Mouse (Mus musculus): Measurements from ENCODE around the gene Hnrnpll. TPM values are rescaled to one million over a fixed set of nuclear protein-coding genes. Genes with fewer than 3 reads are reported as not detected.

Hnrnpll gene
- polyA plus RNA-seq, 1 experiment, result 33.8 TPM

- no peak overlapping the region for H3K4me3 ChIP-seq (ENCODE audit: insufficient read depth, poor library complexity, severe bottlenecking)
These were observed 34.0 kb upstream of the Hnrnpll start for GRCm38 (mm10) chr17:80096043-80096719.

GRCm38 (mm10) chr17:80095254-80095899, 33.2 kb upstream of the Hnrnpll start:
- Histone ChIP-seq H3K27me3 (ENCODE audit: control insufficient read depth, insufficient read depth, insufficient read length) (peaks cover 9% of the 10 kb centered on the region), H3ac (ENCODE audit: control insufficient read depth, insufficient read length, low read depth) (no peak overlapping the region), H3K79me3 (ENCODE audit: low read depth) (no peaks in the 10 kb centered on the region), H3K36me3 (ENCODE audit: control insufficient read depth, insufficient read depth) (no peaks in the 10 kb centered on the region), H3K79me2 (ENCODE audit: control insufficient read depth, insufficient read depth) (no peaks in the 10 kb centered on the region), H3K4me3 (ENCODE audit: insufficient read depth, poor library complexity, severe bottlenecking) (no peak overlapping the region)
- TF ChIP-seq MYOG (IDR thresholded peaks at IDR 0.05; ENCODE audit: control insufficient read depth, extremely low read depth, insufficient read length), result no peak
- TF ChIP-seq MAX (IDR thresholded peaks at IDR 0.05), result no peak
- no peak for TF ChIP-seq FOSL1 (IDR thresholded peaks at IDR 0.05; ENCODE audit: insufficient read depth, low read length, poor library complexity, severe bottlenecking)
- TF ChIP-seq CTCF (IDR thresholded peaks at IDR 0.05; ENCODE audit: control insufficient read depth, insufficient read depth, insufficient read length), result no peak
- no peak for TF ChIP-seq MYOD1 (IDR thresholded peaks at IDR 0.05; ENCODE audit: control insufficient read depth, insufficient read length, low read depth)
- no peak for TF ChIP-seq CEBPB (IDR thresholded peaks at IDR 0.05; ENCODE audit: low read depth)
- TF ChIP-seq USF1 (IDR thresholded peaks at IDR 0.05; ENCODE audit: low read depth), result no peak

More at GRCm38 (mm10) chr17:80096043-80096719, 34.0 kb upstream of the Hnrnpll start:
- no peak for TF ChIP-seq MYOG (IDR thresholded peaks at IDR 0.05; ENCODE audit: control insufficient read depth, extremely low read depth, insufficient read length)
- H3K36me3 ChIP-seq (ENCODE audit: control insufficient read depth, insufficient read depth), result no peaks in the 10 kb centered on the region
- H3K79me3 ChIP-seq (ENCODE audit: low read depth), result no peaks in the 10 kb centered on the region
- no peaks in the 10 kb centered on the region for H3K79me2 ChIP-seq (ENCODE audit: control insufficient read depth, insufficient read depth)
- H3K27me3 ChIP-seq (ENCODE audit: control insufficient read depth, insufficient read depth, insufficient read length), result peaks cover 9% of the 10 kb centered on the region
- H3ac ChIP-seq (ENCODE audit: control insufficient read depth, insufficient read length, low read depth), result no peak overlapping the region

- Histone ChIP-seq H3ac (ENCODE audit: control insufficient read depth, insufficient read length, low read depth) (no peak overlapping the region), H3K4me3 (ENCODE audit: insufficient read depth, poor library complexity, severe bottlenecking) (no peak overlapping the region), H3K79me2 (ENCODE audit: control insufficient read depth, insufficient read depth) (no peaks in the 10 kb centered on the region), H3K27me3 (ENCODE audit: control insufficient read depth, insufficient read depth, insufficient read length) (peaks cover 9% of the 10 kb centered on the region), H3K36me3 (ENCODE audit: control insufficient read depth, insufficient read depth) (no peaks in the 10 kb centered on the region), H3K79me3 (ENCODE audit: low read depth) (no peaks in the 10 kb centered on the region)
- TF ChIP-seq MYOG (IDR thresholded peaks at IDR 0.05; ENCODE audit: control insufficient read depth, extremely low read depth, insufficient read length), result no peak
- TF ChIP-seq FOSL1 (IDR thresholded peaks at IDR 0.05; ENCODE audit: insufficient read depth, low read length, poor library complexity, severe bottlenecking), result no peak
- no peak for TF ChIP-seq CTCF (IDR thresholded peaks at IDR 0.05; ENCODE audit: control insufficient read depth, insufficient read depth, insufficient read length)
- no peak for TF ChIP-seq CEBPB (IDR thresholded peaks at IDR 0.05; ENCODE audit: low read depth)
- TF ChIP-seq USF1 (IDR thresholded peaks at IDR 0.05; ENCODE audit: low read depth), result no peak
- no peak for TF ChIP-seq MAX (IDR thresholded peaks at IDR 0.05)
- no peak for TF ChIP-seq MYOD1 (IDR thresholded peaks at IDR 0.05; ENCODE audit: control insufficient read depth, insufficient read length, low read depth)
These were observed 29.9 kb upstream of the Hnrnpll start for GRCm38 (mm10) chr17:80091879-80092549.

- no peaks in the 10 kb centered on the region for H3K79me3 ChIP-seq (ENCODE audit: low read depth)
- no peak overlapping the region for H3K4me3 ChIP-seq (ENCODE audit: insufficient read depth, poor library complexity, severe bottlenecking)
- H3K36me3 ChIP-seq (ENCODE audit: control insufficient read depth, insufficient read depth), result no peaks in the 10 kb centered on the region
- TF ChIP-seq MAX (IDR thresholded peaks at IDR 0.05) (no peak), USF1 (IDR thresholded peaks at IDR 0.05; ENCODE audit: low read depth) (no peak), MYOD1 (IDR thresholded peaks at IDR 0.05; ENCODE audit: control insufficient read depth, insufficient read length, low read depth) (no peak), FOSL1 (IDR thresholded peaks at IDR 0.05; ENCODE audit: insufficient read depth, low read length, poor library complexity, severe bottlenecking) (no peak), CEBPB (IDR thresholded peaks at IDR 0.05; ENCODE audit: low read depth) (no peak), MYOG (IDR thresholded peaks at IDR 0.05; ENCODE audit: control insufficient read depth, extremely low read depth, insufficient read length) (no peak), CTCF (IDR thresholded peaks at IDR 0.05; ENCODE audit: control insufficient read depth, insufficient read depth, insufficient read length) (no peak)
- peaks cover 3% of the 10 kb centered on the region for H3K27me3 ChIP-seq (ENCODE audit: control insufficient read depth, insufficient read depth, insufficient read length)
- no peaks in the 10 kb centered on the region for H3K79me2 ChIP-seq (ENCODE audit: control insufficient read depth, insufficient read depth)
- no peak overlapping the region for H3ac ChIP-seq (ENCODE audit: control insufficient read depth, insufficient read length, low read depth)
These were observed 28.4 kb upstream of the Hnrnpll start for GRCm38 (mm10) chr17:80090551-80090950.

GRCm38 (mm10) chr17:80088168-80088567, 26.0 kb upstream of the Hnrnpll start:
- TF ChIP-seq USF1 (IDR thresholded peaks at IDR 0.05; ENCODE audit: low read depth), result no peak
- TF ChIP-seq MYOD1 (IDR thresholded peaks at IDR 0.05; ENCODE audit: control insufficient read depth, insufficient read length, low read depth), result peak; percentile 69
- Histone ChIP-seq H3K4me3 (ENCODE audit: insufficient read depth, poor library complexity, severe bottlenecking) (no peak overlapping the region), H3K27me3 (ENCODE audit: control insufficient read depth, insufficient read depth, insufficient read length) (no peaks in the 10 kb centered on the region)

More at GRCm38 (mm10) chr17:80088168-80088567, 26.0 kb upstream of the Hnrnpll start:
- no peaks in the 10 kb centered on the region for H3K36me3 ChIP-seq (ENCODE audit: control insufficient read depth, insufficient read depth)
- no peak overlapping the region for H3ac ChIP-seq (ENCODE audit: control insufficient read depth, insufficient read length, low read depth)
- no peaks in the 10 kb centered on the region for H3K79me2 ChIP-seq (ENCODE audit: control insufficient read depth, insufficient read depth)
- H3K79me3 ChIP-seq (ENCODE audit: low read depth), result no peaks in the 10 kb centered on the region

Measured in C2C12 (cell line).